Mouse (Mus musculus) E14TG2a.4 (cell line): ENCODE results near the gene Kat14.

Experiments used
- CTCF ChIP-seq: conservative IDR thresholded peaks from 2 replicates; pipeline ENCODE4 v1.5.1; 2014; ENCODE audit warnings: low read length
- NANOG ChIP-seq: IDR thresholded peaks from 2 replicates; pipeline ENCODE4 v1.6.1; 2014; ENCODE audit warnings: borderline replicate concordance, low read length, mixed read lengths

- TF ChIP-seq CTCF (no peak), NANOG (no peak)
These were observed at the start of gene Kat14, which contains the start of gene Pet117 for GRCm38 (mm10) chr2:144368400-144369019.
